In genomic region chr5:147076799-147077165, GRCm38 (mm10) we compare ENCODE assay signal across 8 mouse cellular contexts. TPM values are rescaled to one million over a fixed set of nuclear protein-coding genes. Genes with fewer than 3 reads are reported as not detected.
A peak's percentile ranks its signal among the peaks of the same experiment; 100 is the strongest.
DNase-seq lines count a peak whose midpoint lies in the region; ATAC-seq and TF ChIP-seq lines count a peak whose summit lies in the region.

TSS of gene Polr1d (plus strand) at chr5:147077050.

- no peaks in the 10 kb centered on the region for H3K27me3 ChIP-seq in lung, postnatal 0 days (replicated peaks; ENCODE audit: insufficient read depth, low read length)
- no peaks in the 10 kb centered on the region for H3K27me3 ChIP-seq in embryonic facial prominence, embryonic 13.5 days
- no peaks in the 10 kb centered on the region for H3K27me3 ChIP-seq in heart, embryonic 13.5 days (replicated peaks)
- no peaks in the 10 kb centered on the region for H3K27me3 ChIP-seq in myocyte (ENCODE audit: control insufficient read depth, insufficient read depth, insufficient read length)

- no peaks in the 10 kb centered on the region for H3K36me3 ChIP-seq in lung, postnatal 0 days (ENCODE audit: insufficient read depth, low read length)
- H3K36me3 ChIP-seq in embryonic facial prominence, embryonic 13.5 days: peaks cover 15% of the 10 kb centered on the region; the same call in 1 of the 2 replicates
- H3K36me3 ChIP-seq in heart, embryonic 13.5 days: peaks cover 15% of the 10 kb centered on the region
- H3K36me3 ChIP-seq in myocyte (ENCODE audit: control insufficient read depth, insufficient read depth): peaks cover 15% of the 10 kb centered on the region

- peak within 1 kb of the TSS; percentile 21 for H3ac ChIP-seq in myocyte (ENCODE audit: control insufficient read depth, insufficient read length)

- whole genome bisulfite sequencing in lung, postnatal 0 days: 1% methylated on average over 16 of the region's 17 CpGs
- WGBS in embryonic facial prominence, embryonic 13.5 days: under 1% methylated on average over 15 of the region's 17 CpGs
- under 1% methylated on average over 17 of the region's 17 CpGs for WGBS in heart, embryonic 13.5 days

- TF ChIP-seq POLR2A in myocyte (IDR thresholded peaks at IDR 0.05; ENCODE audit: insufficient read length, low read depth): no peak

- H3K9me3 ChIP-seq in lung, postnatal 0 days (ENCODE audit: low read length): no peaks in the 10 kb centered on the region
- no peaks in the 10 kb centered on the region for H3K9me3 ChIP-seq in embryonic facial prominence, embryonic 13.5 days
- H3K9me3 ChIP-seq in heart, embryonic 13.5 days: no peaks in the 10 kb centered on the region

- peak within 1 kb of the TSS; percentile 93 for H3K4me3 ChIP-seq in lung, postnatal 0 days (ENCODE audit: low read depth, low read length)
- peak within 1 kb of the TSS; percentile 82 for H3K4me3 ChIP-seq in embryonic facial prominence, embryonic 13.5 days
- H3K4me3 ChIP-seq in heart, embryonic 13.5 days: peak within 1 kb of the TSS; percentile 77
- peak within 1 kb of the TSS; percentile 76 for H3K4me3 ChIP-seq in myocyte

- ATAC-seq in lung, postnatal 0 days: peak; percentile 33
- peak; percentile 41 for ATAC-seq in embryonic facial prominence, embryonic 13.5 days (ENCODE audit: insufficient number of reproducible peaks, insufficient read depth, low FRiP score, low TSS enrichment, low read depth)
- no peak; the same call in 1 of the 2 replicates for ATAC-seq in heart, embryonic 13.5 days (ENCODE audit: extremely low read depth, insufficient number of reproducible peaks, low FRiP score, low TSS enrichment)

- intact Hi-C loops in left cerebral cortex, postnatal 14 days (cut with DNase I): loop anchor here (5.0 kb wide), 2 partner anchors 89 to 114 kb away; partner anchors contain the start of gene Mtif3

- peaks cover 40% of the 10 kb centered on the region for H3K79me2 ChIP-seq in myocyte (ENCODE audit: control insufficient read depth, insufficient read depth)

- no peak for TF ChIP-seq EP300 in lung, postnatal 0 days (IDR thresholded peaks at IDR 0.05)

- peak within 1 kb of the TSS; percentile 67 for H3K4me2 ChIP-seq in lung, postnatal 0 days (replicated peaks; ENCODE audit: low read depth, low read length)
- H3K4me2 ChIP-seq in embryonic facial prominence, embryonic 13.5 days: peak within 1 kb of the TSS; percentile 90
- peak within 1 kb of the TSS; percentile 97 for H3K4me2 ChIP-seq in heart, embryonic 13.5 days
- H3K4me2 ChIP-seq in myocyte (ENCODE audit: low read depth): peak within 1 kb of the TSS; percentile 95

- DNase-seq in lung, postnatal 0 days (ENCODE audit: low spot score): peak; percentile 75
- no peak for DNase-seq in lung, adult 18-20 months
- peak in 1 of 2 experiments; percentile 25 for DNase-seq in left cerebral cortex, postnatal 14 days (ENCODE audit: low spot score in 2 of 2)
- no peak for DNase-seq in cerebellum, postnatal 25 days
- DNase-seq in cerebellum, adult 8-10 months: no peak

- no peak for TF ChIP-seq CTCF in lung, postnatal 0 days (IDR thresholded peaks at IDR 0.05)

- peak within 1 kb of the TSS; percentile 92 for H3K9ac ChIP-seq in lung, postnatal 0 days (replicated peaks; ENCODE audit: low read depth)
- peak within 1 kb of the TSS; percentile 88 for H3K9ac ChIP-seq in embryonic facial prominence, embryonic 13.5 days
- peak within 1 kb of the TSS; percentile 92 for H3K9ac ChIP-seq in heart, embryonic 13.5 days

- peak within 1 kb of the TSS; percentile 98 for H3K27ac ChIP-seq in lung, postnatal 0 days (ENCODE audit: low read length)
- peak within 1 kb of the TSS; percentile 94 for H3K27ac ChIP-seq in embryonic facial prominence, embryonic 13.5 days
- H3K27ac ChIP-seq in heart, embryonic 13.5 days (replicated peaks): peak within 1 kb of the TSS; percentile 97

- H3K4me1 ChIP-seq in lung, postnatal 0 days (ENCODE audit: insufficient read depth, low read depth, low read length): peaks cover 22% of the 10 kb centered on the region; the same call in 1 of the 2 replicates
- peaks cover 23% of the 10 kb centered on the region for H3K4me1 ChIP-seq in embryonic facial prominence, embryonic 13.5 days
- H3K4me1 ChIP-seq in heart, embryonic 13.5 days: peaks cover 47% of the 10 kb centered on the region

TF ChIP-seq in myocyte, 11 proteins besides CTCF, POLR2A, EP300 and RAD21:
- TF ChIP-seq MYOD1 (IDR thresholded peaks at IDR 0.05; ENCODE audit: control insufficient read depth in 1 of 3, insufficient read length in 2 of 3, low read depth in 2 of 3) (peak in 2 of 3 experiments; percentile 73 to 80), MAX (IDR thresholded peaks at IDR 0.05; ENCODE audit: low read depth) (no peak), MYOG (IDR thresholded peaks at IDR 0.05; ENCODE audit: control insufficient read depth in 1 of 3, insufficient read depth in 1 of 3, insufficient read length in 2 of 3, low read depth in 2 of 3) (peak in 2 of 3 experiments; percentile 76 to 77)

RNA-seq across cellular contexts. Expression of gene Polr1d, which starts in this region (rescaled TPM):
- polyA plus RNA-seq in lung, postnatal 0 days (2015; fragmentation: Nextera tagmentation; extraction: Ambion mirVana): 106 and 107 TPM in 2 replicates
- 116 and 127 TPM in 2 replicates for polyA plus RNA-seq in embryonic facial prominence, embryonic 13.5 days (2015; fragmentation: Nextera tagmentation; extraction: Ambion mirVana)
- polyA plus RNA-seq in heart, embryonic 13.5 days (2015; fragmentation: Nextera tagmentation; extraction: Ambion mirVana): 90.1 and 98.2 TPM in 2 replicates
- total RNA-seq in left cerebral cortex, postnatal 14 days (2021): 10 to 100 TPM; 72.9 to 79.5 TPM
- 92.4 TPM for polyA plus RNA-seq in myocyte (2012; fragmentation: generic; extraction: Trizol)
